Mouse (Mus musculus): ENCODE results near the gene Ykt6. TPM values are rescaled to one million over a fixed set of nuclear protein-coding genes. Genes with fewer than 3 reads are reported as not detected.
A peak's percentile ranks its signal among the peaks of the same experiment; 100 is the strongest.
"Not testable (repeated sequence)": the region's sequence is repeated elsewhere in the genome, so short reads cannot be mapped to it uniquely, and the experiment has no call there.

Ykt6 gene
- polyA plus RNA-seq, 1 experiment from 2014 or later = 56.2 TPM

GRCm38 (mm10) chr11:5994880-5995279 is 39.4 kb downstream of the Ykt6 start:
- no peak for ATAC-seq (ENCODE audit: insufficient read depth, low FRiP score)
- Histone ChIP-seq H3K27me3 (ENCODE audit: control insufficient read depth, insufficient read depth, low read length) (no peaks in the 10 kb centered on the region), H3K9me3 (replicated peaks; ENCODE audit: control insufficient read depth, low read length) (no peaks in the 10 kb centered on the region), H3K36me3 (ENCODE audit: control insufficient read depth, insufficient read depth, low read length) (no peaks in the 10 kb centered on the region), H3K4me3 (replicated peaks; ENCODE audit: low read length) (no peak overlapping the region), H3K9ac (ENCODE audit: low read length) (no peak overlapping the region), H3K4me2 (ENCODE audit: low read depth, low read length) (no peak overlapping the region), H3K4me1 (ENCODE audit: control insufficient read depth, insufficient read depth, low read length) (peaks cover 4% of the 10 kb centered on the region), H3K27ac (ENCODE audit: low read length) (no peak overlapping the region)
- 78% methylated on average over 3 of the region's 3 CpGs for WGBS

GRCm38 (mm10) chr11:5995989-5996388 is 40.5 kb downstream of the Ykt6 start:
- Histone ChIP-seq H3K27ac (ENCODE audit: low read length) (no peak overlapping the region), H3K9me3 (replicated peaks; ENCODE audit: control insufficient read depth, low read length) (no peaks in the 10 kb centered on the region), H3K36me3 (ENCODE audit: control insufficient read depth, insufficient read depth, low read length) (no peaks in the 10 kb centered on the region), H3K4me1 (ENCODE audit: control insufficient read depth, insufficient read depth, low read length) (peaks cover 13% of the 10 kb centered on the region), H3K27me3 (ENCODE audit: control insufficient read depth, insufficient read depth, low read length) (no peaks in the 10 kb centered on the region), H3K4me3 (replicated peaks; ENCODE audit: low read length) (no peak overlapping the region), H3K9ac (ENCODE audit: low read length) (no peak overlapping the region), H3K4me2 (ENCODE audit: low read depth, low read length) (no peak overlapping the region)
- 15% methylated on average over 8 of the region's 8 CpGs for WGBS
- ATAC-seq (ENCODE audit: insufficient read depth, low FRiP score) = 0 out of 2 replicates have a peak, but pooled peaks have one; percentile 24

GRCm38 (mm10) chr11:5998472-5998871 is 43.0 kb downstream of the Ykt6 start:
- no peak overlapping the region for H3K27ac ChIP-seq (ENCODE audit: low read length)
- H3K27me3 ChIP-seq (ENCODE audit: control insufficient read depth, insufficient read depth, low read length) = no peaks in the 10 kb centered on the region
- WGBS = 100% methylated on average over 2 of the region's 2 CpGs
- no peak for ATAC-seq (ENCODE audit: insufficient read depth, low FRiP score)
- no peaks in the 10 kb centered on the region for H3K36me3 ChIP-seq (ENCODE audit: control insufficient read depth, insufficient read depth, low read length)
- no peak overlapping the region for H3K4me2 ChIP-seq (ENCODE audit: low read depth, low read length)
- H3K9me3 ChIP-seq (replicated peaks; ENCODE audit: control insufficient read depth, low read length) = no peaks in the 10 kb centered on the region
- peaks cover 28% of the 10 kb centered on the region for H3K4me1 ChIP-seq (ENCODE audit: control insufficient read depth, insufficient read depth, low read length)
- H3K4me3 ChIP-seq (replicated peaks; ENCODE audit: low read length) = no peak overlapping the region
- H3K9ac ChIP-seq (ENCODE audit: low read length) = no peak overlapping the region

- 11% methylated on average over 8 of the region's 8 CpGs for WGBS
- no peak overlapping the region for H3K4me2 ChIP-seq (ENCODE audit: low read depth, low read length)
- H3K4me3 ChIP-seq (replicated peaks; ENCODE audit: low read length) = no peak overlapping the region
- no peaks in the 10 kb centered on the region for H3K36me3 ChIP-seq (ENCODE audit: control insufficient read depth, insufficient read depth, low read length)
- peaks cover 28% of the 10 kb centered on the region for H3K4me1 ChIP-seq (ENCODE audit: control insufficient read depth, insufficient read depth, low read length)
- H3K27ac ChIP-seq (ENCODE audit: low read length) = peak overlapping the region; percentile 92
- ATAC-seq (ENCODE audit: insufficient read depth, low FRiP score) = peak; percentile 91
- peak overlapping the region; percentile 61 for H3K9ac ChIP-seq (ENCODE audit: low read length)
- no peaks in the 10 kb centered on the region for H3K27me3 ChIP-seq (ENCODE audit: control insufficient read depth, insufficient read depth, low read length)
- no peaks in the 10 kb centered on the region for H3K9me3 ChIP-seq (replicated peaks; ENCODE audit: control insufficient read depth, low read length)
Measured at GRCm38 (mm10) chr11:5999832-6000771, 44.6 kb downstream of the Ykt6 start.

- no peak overlapping the region for H3K4me2 ChIP-seq (ENCODE audit: low read depth, low read length)
- H3K9ac ChIP-seq (ENCODE audit: low read length) = peak overlapping the region; percentile 9
- H3K4me3 ChIP-seq (replicated peaks; ENCODE audit: low read length) = no peak overlapping the region
- no peaks in the 10 kb centered on the region for H3K27me3 ChIP-seq (ENCODE audit: control insufficient read depth, insufficient read depth, low read length)
- 74% methylated on average over 14 of the region's 14 CpGs for WGBS
- ATAC-seq (ENCODE audit: insufficient read depth, low FRiP score) = no peak
- peaks cover 28% of the 10 kb centered on the region for H3K4me1 ChIP-seq (ENCODE audit: control insufficient read depth, insufficient read depth, low read length)
- H3K9me3 ChIP-seq (replicated peaks; ENCODE audit: control insufficient read depth, low read length) = no peaks in the 10 kb centered on the region
- no peaks in the 10 kb centered on the region for H3K36me3 ChIP-seq (ENCODE audit: control insufficient read depth, insufficient read depth, low read length)
- peak overlapping the region; percentile 45 for H3K27ac ChIP-seq (ENCODE audit: low read length)
Measured at GRCm38 (mm10) chr11:6000961-6001682, 45.6 kb downstream of the Ykt6 start.

GRCm38 (mm10) chr11:6001981-6002649 is 46.6 kb downstream of the Ykt6 start:
- Histone ChIP-seq H3K4me1 (ENCODE audit: control insufficient read depth, insufficient read depth, low read length) (peaks cover 28% of the 10 kb centered on the region), H3K9me3 (replicated peaks; ENCODE audit: control insufficient read depth, low read length) (no peaks in the 10 kb centered on the region), H3K36me3 (ENCODE audit: control insufficient read depth, insufficient read depth, low read length) (no peaks in the 10 kb centered on the region), H3K4me3 (replicated peaks; ENCODE audit: low read length) (no peak overlapping the region), H3K4me2 (ENCODE audit: low read depth, low read length) (no peak overlapping the region), H3K9ac (ENCODE audit: low read length) (peak overlapping the region; percentile 12; the same call in 1 of the 2 replicates), H3K27me3 (ENCODE audit: control insufficient read depth, insufficient read depth, low read length) (no peaks in the 10 kb centered on the region), H3K27ac (ENCODE audit: low read length) (peak overlapping the region; percentile 45)
- peak; percentile 31; the same call in 1 of the 2 replicates for ATAC-seq (ENCODE audit: insufficient read depth, low FRiP score)
- WGBS = 70% methylated on average over 9 of the region's 9 CpGs

GRCm38 (mm10) chr11:6003046-6003639 is 47.6 kb downstream of the Ykt6 start:
- Histone ChIP-seq H3K4me1 (ENCODE audit: control insufficient read depth, insufficient read depth, low read length) (peaks cover 28% of the 10 kb centered on the region), H3K4me2 (ENCODE audit: low read depth, low read length) (no peak overlapping the region), H3K27me3 (ENCODE audit: control insufficient read depth, insufficient read depth, low read length) (no peaks in the 10 kb centered on the region), H3K9me3 (replicated peaks; ENCODE audit: control insufficient read depth, low read length) (no peaks in the 10 kb centered on the region), H3K9ac (ENCODE audit: low read length) (no peak overlapping the region), H3K4me3 (replicated peaks; ENCODE audit: low read length) (no peak overlapping the region), H3K27ac (ENCODE audit: low read length) (no peak overlapping the region), H3K36me3 (ENCODE audit: control insufficient read depth, insufficient read depth, low read length) (no peaks in the 10 kb centered on the region)
- WGBS = 45% methylated on average over 2 of the region's 2 CpGs
- ATAC-seq (ENCODE audit: insufficient read depth, low FRiP score) = no peak

GRCm38 (mm10) chr11:6005374-6006043 is 50.0 kb downstream of the Ykt6 start:
- peak overlapping the region; percentile 74 for H3K27ac ChIP-seq (ENCODE audit: low read length)
- 6% methylated on average over 1 of the region's 4 CpGs for WGBS
- H3K36me3 ChIP-seq (ENCODE audit: control insufficient read depth, insufficient read depth, low read length); H3K9ac ChIP-seq (ENCODE audit: low read length); H3K27me3 ChIP-seq (ENCODE audit: control insufficient read depth, insufficient read depth, low read length); H3K9me3 ChIP-seq (replicated peaks; ENCODE audit: control insufficient read depth, low read length); ATAC-seq (ENCODE audit: insufficient read depth, low FRiP score); H3K4me2 ChIP-seq (ENCODE audit: low read depth, low read length); H3K4me3 ChIP-seq (replicated peaks; ENCODE audit: low read length): not testable (repeated sequence)
- H3K4me1 ChIP-seq (ENCODE audit: control insufficient read depth, insufficient read depth, low read length) = peaks cover 18% of the 10 kb centered on the region
